Mouse (Mus musculus) spleen, postnatal 14 days (tissue): ENCODE results near the gene Klk1b21.
"Not testable (repeated sequence)": the region's sequence is repeated elsewhere in the genome, so short reads cannot be mapped to it uniquely, and the experiment has no call there.

Experiments
- DNase-seq, 2 experiments: peaks; one replicate each; pipeline ENCODE4 v3.0.0; 2021 to 2022; ENCODE audit warnings: low spot score in 2 of 2

Klk1b21 gene

GRCm38 (mm10) chr7:44102028-44102427, at the start of gene Klk1b21:
Gene Klk1b21 (plus strand): TSS chr7:44102328.
- not testable (repeated sequence) for DNase-seq

- DNase-seq: no peak
Measured at GRCm38 (mm10) chr7:44072117-44072516, 30.0 kb upstream of the Klk1b21 start.

- no peak for DNase-seq
Measured at GRCm38 (mm10) chr7:44077703-44078102, 24.4 kb upstream of the Klk1b21 start.

DNA sequence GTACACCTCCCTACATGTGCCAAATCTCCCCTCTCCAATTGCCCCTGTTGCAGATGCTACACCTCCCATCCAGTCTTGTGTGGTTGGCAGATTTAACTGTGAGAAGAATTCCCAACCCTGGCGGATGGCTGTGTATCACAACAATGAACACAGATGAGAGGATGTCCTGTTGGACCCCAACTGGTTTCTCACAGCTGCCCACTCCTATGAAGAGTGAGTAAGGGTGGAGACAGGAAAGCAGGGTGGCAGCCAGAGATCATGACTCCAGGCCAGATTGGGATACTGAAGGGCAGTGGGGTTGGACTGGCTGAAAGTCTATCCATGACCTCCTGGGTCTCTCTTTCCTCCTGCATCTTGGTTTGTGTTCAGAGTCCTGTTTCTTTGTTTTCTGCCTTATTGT, 6.0 kb upstream of the Klk1b21 start:
- no peak for DNase-seq

GRCm38 (mm10) chr7:44112373-44112772, 10.2 kb downstream of the Klk1b21 start, which contains the start of gene Klk1b22:
Gene Klk1b22 (plus strand): TSS chr7:44112673.
- no peak for DNase-seq

GRCm38 (mm10) chr7:44123445-44123844, 21.3 kb downstream of the Klk1b21 start:
- no peak for DNase-seq

- no peak for DNase-seq
Measured at GRCm38 (mm10) chr7:44136467-44136866, 34.3 kb downstream of the Klk1b21 start, which contains the start of gene Klk1b16. Gene Klk1b16 (plus strand): TSS chr7:44136767.
